Mouse (Mus musculus) G1E (cell line): ENCODE results near the gene Mmp2.

Source experiments
- CTCF ChIP-seq: IDR thresholded peaks from 2 replicates; pipeline ENCODE4 v1.5.1; 2012; ENCODE audit warnings: low read depth, low read length, inconsistent platforms, mixed read lengths
- GATA1 ChIP-seq: IDR thresholded peaks from 2 replicates; pipeline ENCODE4 v1.6.1; 2012; ENCODE audit warnings: borderline replicate concordance, low read length, inconsistent platforms, mixed read lengths
- GATA2 ChIP-seq: IDR thresholded peaks from 2 replicates; pipeline ENCODE4 v1.6.1; 2012; ENCODE audit warnings: low read depth, low read length, inconsistent platforms, borderline replicate concordance

GRCm38 (mm10) chr8:92883771-92884170 is 56.7 kb downstream of the Mmp2 start:
- TF ChIP-seq GATA1 (no peak), GATA2 (no peak), CTCF (no peak)
